Mouse (Mus musculus): ENCODE data around the gene Ube2e2. TPM values are rescaled to one million over a fixed set of nuclear protein-coding genes. Genes with fewer than 3 reads are reported as not detected.
"Not testable (repeated sequence)": the region's sequence is repeated elsewhere in the genome, so short reads cannot be mapped to it uniquely, and the experiment has no call there.

Gene Ube2e2
- polyA plus RNA-seq, 1 experiment from 2014 or later = 52.5 TPM

DNA sequence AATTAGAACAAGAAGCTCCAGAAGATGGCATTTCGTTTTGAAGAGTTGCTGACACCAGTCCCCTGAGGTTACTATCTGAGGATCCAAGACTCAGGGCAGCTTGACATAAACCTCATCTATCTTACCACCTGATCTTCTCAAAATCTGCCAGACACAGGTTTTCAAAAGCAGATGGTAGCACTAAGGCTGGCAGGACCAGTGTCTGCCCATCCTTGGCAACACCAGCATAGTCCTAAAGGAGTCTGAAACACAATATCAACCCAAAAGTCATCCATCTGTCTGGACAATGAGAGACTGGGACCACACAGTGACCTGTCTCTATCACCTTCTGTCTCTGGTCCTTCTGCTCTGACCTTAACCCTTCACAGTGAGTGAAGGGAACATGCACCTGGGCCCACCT is 138.7 kb downstream of the Ube2e2 start:
- H3K4me2 ChIP-seq (replicated peaks; ENCODE audit: low read depth, low read length) = no peak overlapping the region
- WGBS = 81% methylated on average over 1 of the region's 1 CpGs
- ATAC-seq (ENCODE audit: low FRiP score, low TSS enrichment) = no peak

DNA sequence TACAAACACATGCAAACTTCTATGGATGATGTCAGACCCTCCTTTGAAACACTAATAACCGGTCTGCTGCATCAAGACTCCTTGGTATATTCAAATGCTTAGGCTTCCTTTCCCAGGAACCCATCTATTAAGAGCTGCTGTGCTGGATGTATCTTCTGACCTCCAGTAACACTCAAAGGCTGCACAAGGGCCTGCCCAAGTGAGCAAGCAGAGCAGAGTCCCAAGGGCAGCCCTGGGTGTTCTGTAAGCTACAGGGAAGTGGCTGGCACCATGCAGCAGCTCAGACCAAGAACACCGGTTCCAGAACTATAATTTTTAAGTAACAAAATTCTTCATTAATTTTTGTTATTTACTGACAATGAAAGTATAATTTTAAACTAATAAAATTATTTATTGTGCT is 139.5 kb downstream of the Ube2e2 start:
- H3K4me1 ChIP-seq (ENCODE audit: insufficient read depth, low read length) = no peaks in the 10 kb centered on the region
- H3K9me3 ChIP-seq (ENCODE audit: low read length) = no peaks in the 10 kb centered on the region
- no peaks in the 10 kb centered on the region for H3K36me3 ChIP-seq (ENCODE audit: insufficient read depth, low read length)
- no peak overlapping the region for H3K27ac ChIP-seq (ENCODE audit: low read length)
- no peak overlapping the region for H3K4me2 ChIP-seq (replicated peaks; ENCODE audit: low read depth, low read length)
- no peak overlapping the region for H3K4me3 ChIP-seq (ENCODE audit: low read length)
- ATAC-seq (ENCODE audit: low FRiP score, low TSS enrichment) = no peak
- H3K9ac ChIP-seq (replicated peaks; ENCODE audit: low read length) = no peak overlapping the region
- no peaks in the 10 kb centered on the region for H3K27me3 ChIP-seq (ENCODE audit: insufficient read depth, low read length)
- WGBS = 95% methylated on average over 2 of the region's 2 CpGs

More for the DNA sequence above, 138.7 kb downstream of the Ube2e2 start:
- Histone ChIP-seq H3K27ac (ENCODE audit: low read length) (no peak overlapping the region), H3K36me3 (ENCODE audit: insufficient read depth, low read length) (no peaks in the 10 kb centered on the region), H3K4me3 (ENCODE audit: low read length) (no peak overlapping the region), H3K9ac (replicated peaks; ENCODE audit: low read length) (no peak overlapping the region), H3K9me3 (ENCODE audit: low read length) (no peaks in the 10 kb centered on the region), H3K4me1 (ENCODE audit: insufficient read depth, low read length) (no peaks in the 10 kb centered on the region), H3K27me3 (ENCODE audit: insufficient read depth, low read length) (no peaks in the 10 kb centered on the region)

DNA sequence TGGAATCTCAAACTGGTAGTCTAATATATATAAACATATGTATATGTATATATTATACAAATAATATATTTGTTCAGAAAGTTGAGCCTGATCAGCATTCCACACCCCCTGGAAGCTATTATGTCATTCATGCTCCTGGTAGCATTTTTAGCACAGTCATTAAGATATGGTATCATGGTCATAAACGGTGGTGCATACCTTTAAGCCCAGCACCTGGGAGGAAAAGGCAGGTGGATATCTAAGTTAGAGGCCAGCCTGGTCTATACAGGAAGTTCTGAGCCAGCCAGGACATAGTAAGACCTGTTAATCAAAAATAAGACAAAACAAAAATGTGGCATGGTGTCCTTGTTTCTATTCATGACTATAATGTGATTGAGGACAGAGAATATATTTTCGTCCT is 140.1 kb downstream of the Ube2e2 start:
- 90% methylated on average over 2 of the region's 2 CpGs for WGBS
- H3K36me3 ChIP-seq (ENCODE audit: insufficient read depth, low read length) = no peaks in the 10 kb centered on the region
- no peaks in the 10 kb centered on the region for H3K27me3 ChIP-seq (ENCODE audit: insufficient read depth, low read length)
- H3K9me3 ChIP-seq (ENCODE audit: low read length) = no peaks in the 10 kb centered on the region
- no peak overlapping the region for H3K4me3 ChIP-seq (ENCODE audit: low read length)
- no peak overlapping the region for H3K4me2 ChIP-seq (replicated peaks; ENCODE audit: low read depth, low read length)
- no peak for ATAC-seq (ENCODE audit: low FRiP score, low TSS enrichment)
- H3K9ac ChIP-seq (replicated peaks; ENCODE audit: low read length) = no peak overlapping the region
- no peak overlapping the region for H3K27ac ChIP-seq (ENCODE audit: low read length)
- H3K4me1 ChIP-seq (ENCODE audit: insufficient read depth, low read length) = no peaks in the 10 kb centered on the region

DNA sequence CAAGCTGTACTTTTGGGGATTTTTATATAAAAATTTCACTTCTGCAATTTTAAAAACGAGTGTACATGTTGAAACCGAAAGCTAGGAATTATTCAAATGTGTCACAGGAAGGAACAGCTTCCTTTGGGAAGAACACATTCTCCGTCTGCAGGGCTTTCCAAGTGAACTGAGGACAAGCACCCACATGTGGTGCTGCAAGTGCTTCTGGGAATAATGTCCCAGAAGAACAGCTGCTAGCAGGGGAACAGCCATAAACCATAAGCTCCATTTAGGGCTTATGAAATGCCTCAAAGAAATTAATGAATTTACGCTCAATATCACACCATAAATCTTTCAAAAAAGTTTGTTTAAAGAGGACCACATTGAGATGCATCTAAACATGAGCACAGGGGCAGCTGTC is 162.9 kb downstream of the Ube2e2 start:
- no peak for ATAC-seq (ENCODE audit: low FRiP score, low TSS enrichment)
- no peaks in the 10 kb centered on the region for H3K4me1 ChIP-seq (ENCODE audit: insufficient read depth, low read length)
- no peaks in the 10 kb centered on the region for H3K36me3 ChIP-seq (ENCODE audit: insufficient read depth, low read length)

DNA sequence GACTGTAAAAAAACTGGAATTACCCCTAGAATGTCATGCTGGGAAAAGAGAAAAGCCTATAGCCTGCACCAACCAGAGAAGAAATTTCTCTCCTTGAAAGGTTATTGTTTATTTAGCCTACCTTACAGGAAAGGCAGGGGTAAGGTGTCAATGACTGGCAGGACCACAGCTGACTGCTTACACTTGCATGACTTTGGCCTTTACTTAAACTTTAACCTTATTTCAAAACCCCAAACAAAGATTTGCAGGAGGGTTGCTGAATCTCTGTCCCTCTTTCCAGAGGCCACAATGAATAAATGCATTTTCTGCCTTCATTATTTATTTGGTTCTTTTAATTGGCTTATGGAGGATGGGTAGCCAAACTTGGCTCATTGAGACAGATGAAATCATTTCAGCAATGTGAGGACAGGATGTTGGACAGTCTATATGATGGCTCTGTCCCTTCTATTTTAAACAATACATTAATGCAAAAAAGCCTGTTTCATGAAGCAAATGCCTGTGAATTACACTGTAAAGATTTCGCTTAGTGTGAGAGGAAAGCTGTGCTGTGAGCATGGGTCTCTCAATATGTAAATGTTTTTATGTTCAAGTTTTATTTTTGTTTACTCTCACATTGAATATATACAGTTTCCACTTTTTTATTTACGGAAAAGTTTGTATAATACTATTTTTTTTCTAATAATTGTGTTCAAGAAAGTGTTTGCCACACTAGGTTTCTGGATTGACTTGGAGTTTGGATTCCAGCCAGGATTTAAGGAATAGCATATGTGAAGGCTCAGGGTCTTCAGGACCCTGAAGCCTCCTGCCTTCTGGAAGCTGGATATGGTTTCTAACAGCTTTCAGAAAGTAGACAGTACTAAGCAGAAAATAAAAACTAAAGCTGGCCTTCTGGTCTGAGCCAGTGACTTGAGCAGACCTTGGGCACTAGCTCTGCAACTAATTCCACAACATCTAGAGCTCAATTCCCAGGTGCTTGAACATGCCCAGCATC is 173.2 kb downstream of the Ube2e2 start:
- no peak for ATAC-seq (ENCODE audit: low FRiP score, low TSS enrichment)
- Histone ChIP-seq H3K27ac (ENCODE audit: low read length) (no peak overlapping the region), H3K4me3 (ENCODE audit: low read length) (no peak overlapping the region), H3K4me2 (replicated peaks; ENCODE audit: low read depth, low read length) (no peak overlapping the region), H3K9ac (replicated peaks; ENCODE audit: low read length) (no peak overlapping the region), H3K27me3 (ENCODE audit: insufficient read depth, low read length) (no peaks in the 10 kb centered on the region), H3K9me3 (ENCODE audit: low read length) (no peaks in the 10 kb centered on the region), H3K4me1 (ENCODE audit: insufficient read depth, low read length) (no peaks in the 10 kb centered on the region), H3K36me3 (ENCODE audit: insufficient read depth, low read length) (no peaks in the 10 kb centered on the region)
- WGBS = 86% methylated on average over 2 of the region's 2 CpGs

More for the DNA sequence above, 162.9 kb downstream of the Ube2e2 start:
- no peaks in the 10 kb centered on the region for H3K27me3 ChIP-seq (ENCODE audit: insufficient read depth, low read length)
- H3K4me2 ChIP-seq (replicated peaks; ENCODE audit: low read depth, low read length) = no peak overlapping the region
- no peak overlapping the region for H3K4me3 ChIP-seq (ENCODE audit: low read length)
- H3K9ac ChIP-seq (replicated peaks; ENCODE audit: low read length) = no peak overlapping the region
- WGBS = 60% methylated on average over 4 of the region's 4 CpGs
- H3K9me3 ChIP-seq (ENCODE audit: low read length) = no peaks in the 10 kb centered on the region
- H3K27ac ChIP-seq (ENCODE audit: low read length) = no peak overlapping the region

DNA sequence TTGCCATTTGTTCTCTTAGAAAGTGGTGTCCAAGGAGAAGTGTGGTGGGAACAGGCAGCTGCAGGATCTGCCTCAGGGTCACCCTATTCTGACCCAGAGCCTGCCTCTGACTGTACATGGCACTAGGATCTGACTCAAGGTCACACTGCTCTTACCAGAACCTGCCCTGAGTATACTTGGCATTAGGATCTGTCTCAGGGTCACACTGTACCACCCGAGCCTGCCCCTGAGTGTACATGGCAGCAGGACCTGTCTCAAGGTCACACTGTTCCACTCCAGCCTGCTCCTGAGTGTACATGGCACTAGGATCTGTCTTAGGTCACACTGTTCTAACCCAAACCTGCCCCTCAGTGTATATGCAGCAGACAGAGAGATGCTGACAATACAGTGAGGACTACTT is 177.1 kb downstream of the Ube2e2 start:
- H3K4me3 ChIP-seq (ENCODE audit: low read length) = no peak overlapping the region
- H3K9ac ChIP-seq (replicated peaks; ENCODE audit: low read length) = no peak overlapping the region
- H3K27me3 ChIP-seq (ENCODE audit: insufficient read depth, low read length) = no peaks in the 10 kb centered on the region
- H3K4me1 ChIP-seq (ENCODE audit: insufficient read depth, low read length) = no peaks in the 10 kb centered on the region
- no peaks in the 10 kb centered on the region for H3K36me3 ChIP-seq (ENCODE audit: insufficient read depth, low read length)
- no peak overlapping the region for H3K27ac ChIP-seq (ENCODE audit: low read length)
- no peak; the same call in 1 of the 2 replicates for ATAC-seq (ENCODE audit: low FRiP score, low TSS enrichment)
- no peak overlapping the region for H3K4me2 ChIP-seq (replicated peaks; ENCODE audit: low read depth, low read length)
- no peaks in the 10 kb centered on the region for H3K9me3 ChIP-seq (ENCODE audit: low read length)
- WGBS = 82% methylated on average over 1 of the region's 1 CpGs

DNA sequence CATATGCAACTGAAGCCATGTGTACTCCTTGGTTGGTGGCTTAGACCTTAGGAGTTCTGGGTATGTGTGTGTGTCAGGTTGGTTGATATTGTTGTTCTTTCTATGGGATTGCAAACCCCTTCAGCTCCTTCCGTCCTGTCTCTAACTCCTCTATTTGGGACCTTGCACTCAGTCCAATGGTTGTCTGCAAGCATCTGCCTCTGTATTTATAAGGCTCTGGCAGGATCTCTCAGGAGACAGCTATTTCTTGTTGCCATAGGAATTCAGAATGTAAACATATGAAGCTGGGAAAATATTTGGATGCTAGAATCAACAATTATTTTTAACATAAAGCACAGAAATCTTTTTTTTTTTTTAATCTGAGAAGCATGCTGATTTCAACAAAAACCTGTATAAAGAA is 178.5 kb downstream of the Ube2e2 start:
- no peak overlapping the region for H3K9ac ChIP-seq (replicated peaks; ENCODE audit: low read length)
- no peak for ATAC-seq (ENCODE audit: low FRiP score, low TSS enrichment)
- peaks cover 4% of the 10 kb centered on the region for H3K9me3 ChIP-seq (ENCODE audit: low read length)
- WGBS = 80% methylated on average over 1 of the region's 1 CpGs
- no peak overlapping the region for H3K27ac ChIP-seq (ENCODE audit: low read length)
- no peaks in the 10 kb centered on the region for H3K27me3 ChIP-seq (ENCODE audit: insufficient read depth, low read length)
- H3K36me3 ChIP-seq (ENCODE audit: insufficient read depth, low read length) = no peaks in the 10 kb centered on the region
- H3K4me3 ChIP-seq (ENCODE audit: low read length) = no peak overlapping the region
- H3K4me1 ChIP-seq (ENCODE audit: insufficient read depth, low read length) = no peaks in the 10 kb centered on the region
- no peak overlapping the region for H3K4me2 ChIP-seq (replicated peaks; ENCODE audit: low read depth, low read length)

DNA sequence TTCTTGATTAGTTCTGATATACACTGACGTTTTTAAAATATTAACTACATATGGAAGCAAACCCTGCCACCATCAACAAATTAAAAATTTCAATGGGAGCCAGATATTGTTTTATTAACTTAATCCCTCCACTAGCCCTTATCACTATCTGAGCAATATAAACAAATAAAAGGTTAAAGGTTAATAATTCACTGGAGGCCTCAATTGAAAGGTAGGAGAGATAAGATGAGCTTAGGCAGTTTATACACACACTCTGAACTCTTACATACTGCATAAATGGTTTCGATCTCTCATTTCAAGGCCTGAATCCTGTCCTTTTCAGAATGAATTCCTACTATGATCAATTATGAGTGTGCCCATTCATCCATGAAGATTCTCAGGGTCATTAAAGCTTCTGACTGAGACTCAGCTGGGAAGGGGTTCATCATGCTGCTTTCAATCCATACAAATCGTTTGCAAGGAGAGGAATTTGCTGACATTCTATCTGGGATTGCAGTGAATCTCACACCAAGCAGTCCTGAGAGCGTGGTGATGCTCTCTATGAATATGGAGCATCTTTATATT is 196.3 kb downstream of the Ube2e2 start:
- WGBS = 80% methylated on average over 4 of the region's 4 CpGs
- no peaks in the 10 kb centered on the region for H3K4me1 ChIP-seq (ENCODE audit: insufficient read depth, low read length)
- H3K36me3 ChIP-seq (ENCODE audit: insufficient read depth, low read length) = no peaks in the 10 kb centered on the region
- no peaks in the 10 kb centered on the region for H3K27me3 ChIP-seq (ENCODE audit: insufficient read depth, low read length)
- H3K9ac ChIP-seq (replicated peaks; ENCODE audit: low read length) = no peak overlapping the region
- no peaks in the 10 kb centered on the region for H3K9me3 ChIP-seq (ENCODE audit: low read length)
- H3K4me2 ChIP-seq (replicated peaks; ENCODE audit: low read depth, low read length) = no peak overlapping the region
- no peak overlapping the region for H3K27ac ChIP-seq (ENCODE audit: low read length)
- H3K4me3 ChIP-seq (ENCODE audit: low read length) = no peak overlapping the region
- no peak for ATAC-seq (ENCODE audit: low FRiP score, low TSS enrichment)

DNA sequence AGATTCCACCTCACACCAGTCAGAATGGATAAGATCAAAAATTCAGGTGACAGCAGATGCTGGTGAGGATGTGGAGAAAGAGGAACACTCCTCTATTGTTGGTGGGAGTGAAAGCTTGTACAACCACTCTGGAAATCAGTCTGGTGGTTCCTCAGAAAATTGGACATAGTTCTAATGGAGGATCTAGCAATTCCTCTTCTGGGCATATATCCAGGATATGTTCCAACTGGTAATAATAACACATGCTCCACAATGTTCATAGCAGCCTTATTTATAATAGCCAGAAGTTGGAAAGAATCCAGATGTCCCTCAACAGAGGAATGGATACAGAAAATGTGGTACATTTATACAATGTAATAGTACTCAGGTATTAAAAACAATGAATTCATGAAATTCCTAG is 197.6 kb downstream of the Ube2e2 start:
- H3K4me2 ChIP-seq (replicated peaks; ENCODE audit: low read depth, low read length); H3K27ac ChIP-seq (ENCODE audit: low read length); ATAC-seq (ENCODE audit: low FRiP score, low TSS enrichment); H3K4me1 ChIP-seq (ENCODE audit: insufficient read depth, low read length); H3K27me3 ChIP-seq (ENCODE audit: insufficient read depth, low read length); H3K9ac ChIP-seq (replicated peaks; ENCODE audit: low read length); H3K4me3 ChIP-seq (ENCODE audit: low read length); H3K9me3 ChIP-seq (ENCODE audit: low read length); H3K36me3 ChIP-seq (ENCODE audit: insufficient read depth, low read length): not testable (repeated sequence)

All from kidney, embryonic 16.5 days (tissue).